Mouse (Mus musculus): ENCODE results near the gene Ddb1.

GRCm38 (mm10) chr19:10656058-10656457 is 50.9 kb downstream of the Ddb1 start:
- TF ChIP-seq POLR2A (IDR thresholded peaks at IDR 0.05; ENCODE audit: borderline replicate concordance, extremely low read depth, low read depth, low read length) (no peak), CTCF (IDR thresholded peaks at IDR 0.05; ENCODE audit: insufficient read depth, low read length) (no peak)

Data from lung, adult 2 months (tissue).